Mouse (Mus musculus) limb, embryonic 14.5 days (tissue): ENCODE measurements around the gene Nanog. TPM values are rescaled to one million over a fixed set of nuclear protein-coding genes. Genes with fewer than 3 reads are reported as not detected.
A peak's percentile ranks its signal among the peaks of the same experiment; 100 is the strongest.
"Not testable (repeated sequence)": the region's sequence is repeated elsewhere in the genome, so short reads cannot be mapped to it uniquely, and the experiment has no call there.

Experiments
- ATAC-seq: fragments of 200-750 bp; cut with Nextera tagmentation; 2 replicates; pipeline ENCODE4 v1.8.0; 2017; ENCODE audit warnings: low read depth, moderate number of reproducible peaks, moderate TSS enrichment; ENCODE audit not compliant: low FRiP score
- DNase-seq: peaks from one replicate; pipeline ENCODE4 v3.0.0-alpha.2; 2015; ENCODE audit warnings: low spot score
- H3K27ac ChIP-seq: fragments of 300-500 bp; sonication (generic); replicated peaks from 2 replicates; pipeline ENCODE4 v1.5.1; 2014; ENCODE audit warnings: low read depth, mild to moderate bottlenecking, low read length, moderate library complexity, mixed read lengths
- H3K27me3 ChIP-seq: fragments of 300-500 bp; sonication (generic); 2 replicates; pipeline ENCODE4 v1.6.1; 2014; ENCODE audit warnings: low read length, mixed read lengths; ENCODE audit not compliant: control insufficient read depth, insufficient read depth
- H3K36me3 ChIP-seq: fragments of 300-500 bp; sonication (generic); 2 replicates; pipeline ENCODE4 v1.6.1; 2014; ENCODE audit warnings: mild to moderate bottlenecking, low read length, moderate library complexity, mixed read lengths; ENCODE audit not compliant: control insufficient read depth, insufficient read depth
- H3K4me1 ChIP-seq: fragments of 300-500 bp; sonication (generic); 2 replicates; pipeline ENCODE4 v1.6.1; 2014; ENCODE audit warnings: antibody characterized with exemption, low read length, mixed read lengths; ENCODE audit not compliant: control insufficient read depth, insufficient read depth
- H3K4me2 ChIP-seq: fragments of 300-500 bp; sonication (generic); replicated peaks from 2 replicates; pipeline ENCODE4 v1.6.1; 2014; ENCODE audit warnings: low read depth, mild to moderate bottlenecking, low read length, moderate library complexity; ENCODE audit not compliant: severe bottlenecking
- H3K4me3 ChIP-seq: fragments of 300-500 bp; sonication (generic); replicated peaks from 2 replicates; pipeline ENCODE4 v1.5.1; 2014; ENCODE audit warnings: low read length
- H3K9ac ChIP-seq: fragments of 300-500 bp; sonication (generic); 2 replicates; pipeline ENCODE4 v1.6.1; 2014; ENCODE audit warnings: mild to moderate bottlenecking, low read depth, low read length, moderate library complexity; ENCODE audit not compliant: severe bottlenecking
- H3K9me3 ChIP-seq: fragments of 300-500 bp; sonication (generic); 2 replicates; pipeline ENCODE4 v1.6.1; 2016; ENCODE audit warnings: low read length; ENCODE audit not compliant: control insufficient read depth
- POLR2A ChIP-seq: fragments of 200-500 bp; IDR thresholded peaks from 2 replicates; pipeline ENCODE4 v1.8.0; 2012; ENCODE audit warnings: inconsistent platforms, mild to moderate bottlenecking, moderate library complexity, borderline replicate concordance; ENCODE audit not compliant: insufficient read depth, insufficient read length; ENCODE audit errors: extremely low read depth
- WGBS: fragments of 180-500 bp; shearing (Covaris S2); extraction: QIAGEN DNeasy Blood & Tissue Kit; methylation state at CpG from one replicate; pipeline ENCODE4 v1.1.7; 2014; 5-methylcytosine and 5-hydroxymethylcytosine counted together
- polyA plus RNA-seq, 2 experiments: library from polyadenylated mRNA; depleted of rRNA in 1 of 2; stranded (reverse) in 1 of 2; unstranded in 1 of 2; fragments of >200 nt; fragmentation: Nextera tagmentation in 1 of 2; extraction: Ambion mirVana in 1 of 2; gene quantifications; 2 replicates each; pipeline versions ENCODE4 v1.2.1 to v1.2.3; 2012 to 2014

Gene Nanog
- polyA plus RNA-seq, 2 experiments, result 0.21 to 0.47 TPM

- peak overlapping the region; percentile 85; the same call in 1 of the 2 replicates for H3K27ac ChIP-seq
- no peak overlapping the region for H3K4me2 ChIP-seq
- WGBS, result 12% methylated on average over 1 of the region's 1 CpGs
These were observed 3.6 kb upstream of the Nanog start for GRCm38 (mm10) chr6:122703706-122704105.

GRCm38 (mm10) chr6:122706337-122706840 lies 900 bp upstream of the Nanog start:
- no peak overlapping the region for H3K4me3 ChIP-seq
- DNase-seq (no peak), ATAC-seq (no peak)
- no peaks in the 10 kb centered on the region for H3K9me3 ChIP-seq
- H3K36me3 ChIP-seq, result no peaks in the 10 kb centered on the region
- no peak for TF ChIP-seq POLR2A
- WGBS, result 69% methylated on average over 12 of the region's 12 CpGs
- H3K27ac ChIP-seq, result no peak overlapping the region
- peaks cover 17% of the 10 kb centered on the region; the same call in 1 of the 2 replicates for H3K27me3 ChIP-seq
- no peak overlapping the region for H3K9ac ChIP-seq
- H3K4me2 ChIP-seq, result no peak overlapping the region
- 0 out of 2 replicates have a peak, but pooled peaks cover 8% of the 10 kb centered on the region for H3K4me1 ChIP-seq

More at GRCm38 (mm10) chr6:122703706-122704105, 3.6 kb upstream of the Nanog start:
- Histone ChIP-seq H3K9ac (no peak overlapping the region), H3K4me1 (0 out of 2 replicates have a peak, but pooled peaks cover 8% of the 10 kb centered on the region), H3K27me3 (peaks cover 17% of the 10 kb centered on the region; the same call in 1 of the 2 replicates), H3K4me3 (no peak overlapping the region), H3K9me3 (no peaks in the 10 kb centered on the region), H3K36me3 (no peaks in the 10 kb centered on the region)
- no peak for TF ChIP-seq POLR2A
- DNase-seq (no peak), ATAC-seq (no peak)

GRCm38 (mm10) chr6:122708826-122709225 lies 1.5 kb downstream of the Nanog start:
- no peak for ATAC-seq
- H3K36me3 ChIP-seq, result no peaks in the 10 kb centered on the region
- H3K27me3 ChIP-seq, result peaks cover 17% of the 10 kb centered on the region; the same call in 1 of the 2 replicates
- no peak for DNase-seq
- no peak overlapping the region for H3K4me3 ChIP-seq
- no peak overlapping the region for H3K4me2 ChIP-seq
- WGBS, result 67% methylated on average over 4 of the region's 4 CpGs
- H3K4me1 ChIP-seq, result no peaks in the 10 kb centered on the region
- no peak overlapping the region for H3K27ac ChIP-seq
- no peak for TF ChIP-seq POLR2A
- H3K9ac ChIP-seq, result no peak overlapping the region
- H3K9me3 ChIP-seq, result no peaks in the 10 kb centered on the region

GRCm38 (mm10) chr6:122711455-122711854 lies 4.2 kb downstream of the Nanog start:
- no peak overlapping the region for H3K27ac ChIP-seq
- H3K4me1 ChIP-seq, result no peaks in the 10 kb centered on the region; the same call in 1 of the 2 replicates
- no peak for ATAC-seq
- 84% methylated on average over 2 of the region's 2 CpGs for WGBS
- no peak overlapping the region for H3K9ac ChIP-seq
- H3K36me3 ChIP-seq, result no peaks in the 10 kb centered on the region
- DNase-seq, result no peak
- no peaks in the 10 kb centered on the region for H3K9me3 ChIP-seq
- no peak for TF ChIP-seq POLR2A
- H3K4me2 ChIP-seq, result no peak overlapping the region
- peaks cover 16% of the 10 kb centered on the region; the same call in 1 of the 2 replicates for H3K27me3 ChIP-seq
- no peak overlapping the region for H3K4me3 ChIP-seq

- not testable (repeated sequence) for H3K9me3 ChIP-seq, H3K4me3 ChIP-seq, H3K27me3 ChIP-seq, H3K36me3 ChIP-seq, H3K4me1 ChIP-seq, H3K27ac ChIP-seq, DNase-seq, H3K4me2 ChIP-seq, H3K9ac ChIP-seq, ATAC-seq
- 79% methylated on average over 7 of the region's 7 CpGs for WGBS
These were observed 5.8 kb downstream of the Nanog start for GRCm38 (mm10) chr6:122713116-122713515.
